Mouse (Mus musculus) testis, adult 10 weeks (tissue): ENCODE data around the gene Utp4. TPM values are rescaled to one million over a fixed set of nuclear protein-coding genes. Genes with fewer than 3 reads are reported as not detected.

Experiments
- polyA plus RNA-seq: library from polyadenylated mRNA; stranded (reverse); fragments of 350-450 nt; fragmentation: Illumina TruSeq; extraction: RNeasy Lipid Tissue Mini Kit (QIAGEN cat#74804); gene quantifications from one replicate; pipeline ENCODE4 v1.2.3, GENCODE M21; 2014; ENCODE audit warnings: low read depth, low replicate concordance

The Utp4 gene
- 35.7 TPM for polyA plus RNA-seq

GRCm38 (mm10) chr8:106893481-106894156, at the start of gene Utp4:
Gene Utp4 (plus strand): TSS chr8:106893636.

GRCm38 (mm10) chr8:106870051-106870450, 23.4 kb upstream of the Utp4 start, which contains the start of gene Has3:
Gene Has3 (plus strand): TSS chr8:106870242.

GRCm38 (mm10) chr8:106935324-106935869, 42.0 kb downstream of the Utp4 start, which contains the start of gene Sntb2:
Gene Sntb2 (plus strand): TSS chr8:106935750.

Other genes starting within 250 kb of the Utp4 start
- gene Tango6, start 210.6 kb upstream of the Utp4 start, polyA plus RNA-seq, result 0.83 TPM
- 0.42 TPM for gene Has3, start 23.4 kb upstream of the Utp4 start, polyA plus RNA-seq
- gene Sntb2, start 42.1 kb downstream of the Utp4 start, polyA plus RNA-seq, result 14.1 TPM
- 134 TPM for gene Vps4a, start 137.6 kb downstream of the Utp4 start, polyA plus RNA-seq
- 13.9 TPM for gene Pdf, start 155.0 kb downstream of the Utp4 start, polyA plus RNA-seq
- gene Cog8, start 163.1 kb downstream of the Utp4 start, polyA plus RNA-seq, result 14.0 TPM
- 9.0 TPM for gene Nip7, start 163.2 kb downstream of the Utp4 start, polyA plus RNA-seq
- 25.8 TPM for gene Tmed6, start 172.0 kb downstream of the Utp4 start, polyA plus RNA-seq
- gene Terf2, start 202.9 kb downstream of the Utp4 start, polyA plus RNA-seq, result 25.8 TPM